Mouse (Mus musculus): Measurements from ENCODE around the gene Rundc3a.
"Not testable (repeated sequence)": the region's sequence is repeated elsewhere in the genome, so short reads cannot be mapped to it uniquely, and the experiment has no call there.

The Rundc3a gene

DNA sequence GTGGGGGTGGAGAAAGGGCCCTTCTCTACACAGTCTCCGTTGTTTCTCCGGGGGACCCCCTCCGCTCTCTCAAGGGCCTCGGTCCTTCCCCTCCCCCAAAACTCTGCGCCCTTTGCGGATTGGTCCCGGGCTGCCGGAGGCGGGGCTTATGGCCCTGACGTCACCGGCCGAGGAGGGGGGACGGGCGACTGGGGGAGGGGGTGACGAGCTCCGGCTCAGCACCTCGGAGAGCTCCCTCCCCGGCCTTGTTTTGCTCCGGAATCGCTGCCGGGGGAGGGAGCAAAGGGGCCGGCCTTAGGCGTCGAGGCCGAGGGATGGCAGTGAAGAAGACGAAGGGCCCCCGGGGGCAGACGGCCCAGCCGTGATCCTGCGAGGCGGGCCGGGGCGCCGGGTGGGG is at the start of gene Rundc3a:
Rundc3a (plus strand) TSS at position 166 of the 397 bp plus-strand sequence.
- DNase-seq (ENCODE audit: low spot score in 2 of 2): peak; percentile 75 to 91

DNA sequence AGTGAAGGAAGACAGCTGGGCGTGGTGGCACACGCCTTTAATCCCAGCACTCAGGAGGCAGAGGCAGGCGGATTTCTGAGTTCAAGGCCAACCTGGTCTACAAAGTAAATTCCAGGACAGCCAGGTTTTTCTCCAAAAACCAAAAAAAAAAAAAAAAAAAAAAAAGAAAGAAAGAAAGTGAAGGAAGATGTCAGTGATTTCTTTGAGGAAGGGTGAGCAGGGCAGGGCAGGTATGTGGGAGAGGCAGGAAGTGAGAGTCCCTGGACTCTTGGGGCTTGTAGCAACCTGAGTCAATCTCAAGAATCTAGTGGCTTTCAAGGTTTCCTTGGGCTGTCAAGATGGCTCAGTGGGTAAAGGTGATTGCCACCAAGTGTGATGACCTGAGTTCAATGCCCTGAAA is 48.7 kb upstream of the Rundc3a start:
- DNase-seq (ENCODE audit: low spot score in 2 of 2): no peak

DNA sequence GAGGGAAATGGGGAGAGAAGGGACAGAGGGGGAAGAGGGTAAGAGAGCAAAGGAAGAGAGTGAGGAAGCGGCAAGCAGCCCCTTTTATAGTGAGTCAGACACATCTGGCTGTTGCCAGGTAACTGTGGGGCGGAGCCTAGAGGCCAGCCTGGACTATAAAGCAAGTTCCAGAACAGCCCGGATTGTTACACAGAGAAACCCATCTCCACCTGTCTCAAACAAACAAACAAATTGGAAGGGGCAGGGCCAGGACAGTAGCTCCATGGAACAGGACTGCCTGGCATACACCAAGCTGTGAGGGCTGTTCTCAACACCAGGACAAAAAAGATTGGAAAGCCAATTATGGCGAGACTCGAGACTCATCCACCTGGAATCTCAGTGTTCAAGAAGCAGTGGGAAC is 46.3 kb upstream of the Rundc3a start:
- peak; percentile 21 to 64 for DNase-seq (ENCODE audit: low spot score in 2 of 2)

DNA sequence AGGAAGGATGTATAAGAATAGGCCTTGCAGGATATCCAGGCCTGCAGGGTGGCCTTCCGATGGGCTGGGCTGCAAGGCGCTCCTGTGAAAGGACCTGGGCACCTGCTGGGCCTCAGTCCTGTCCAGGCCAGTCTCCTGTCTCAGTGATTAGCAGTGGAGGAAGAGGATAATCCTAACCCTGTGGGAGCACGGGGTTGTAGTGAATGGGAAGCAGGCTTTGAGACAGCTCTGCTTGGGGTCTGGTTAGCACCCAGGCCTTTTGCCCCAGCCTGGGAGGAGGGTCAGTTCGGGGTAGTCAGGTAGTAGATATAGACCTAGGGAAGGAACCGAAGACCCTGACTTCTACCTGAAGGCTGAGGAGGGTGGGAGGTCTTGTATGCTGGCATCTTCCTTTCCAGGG is 45.5 kb upstream of the Rundc3a start:
- peak in 1 of 2 experiments; percentile 56 for DNase-seq (ENCODE audit: low spot score in 2 of 2)

DNA sequence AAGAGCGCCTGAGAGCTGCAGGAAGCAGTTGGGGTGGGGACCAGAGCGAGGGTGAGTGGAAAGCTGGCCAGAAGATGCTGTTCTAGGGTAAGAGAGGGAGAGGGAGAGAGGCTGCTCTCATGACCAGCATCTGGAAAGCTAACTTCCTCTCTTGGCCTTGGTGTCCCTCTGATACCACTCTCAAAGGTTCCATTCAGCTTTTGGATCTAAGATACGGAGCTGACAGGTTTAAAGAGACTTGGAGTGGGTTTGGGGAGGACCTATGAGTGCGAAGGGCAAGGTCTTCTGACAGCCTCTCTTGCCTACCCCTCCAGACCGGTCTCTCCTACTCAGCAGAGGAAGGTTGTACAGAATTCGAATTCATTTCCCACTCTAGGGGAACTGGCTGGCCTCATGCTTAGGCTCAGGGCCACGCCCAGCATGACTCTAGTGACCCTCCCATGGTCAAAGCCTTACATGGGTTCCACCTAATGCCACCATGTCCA is 45.1 kb upstream of the Rundc3a start:
- DNase-seq (ENCODE audit: low spot score in 2 of 2): peak; percentile 61 to 82

DNA sequence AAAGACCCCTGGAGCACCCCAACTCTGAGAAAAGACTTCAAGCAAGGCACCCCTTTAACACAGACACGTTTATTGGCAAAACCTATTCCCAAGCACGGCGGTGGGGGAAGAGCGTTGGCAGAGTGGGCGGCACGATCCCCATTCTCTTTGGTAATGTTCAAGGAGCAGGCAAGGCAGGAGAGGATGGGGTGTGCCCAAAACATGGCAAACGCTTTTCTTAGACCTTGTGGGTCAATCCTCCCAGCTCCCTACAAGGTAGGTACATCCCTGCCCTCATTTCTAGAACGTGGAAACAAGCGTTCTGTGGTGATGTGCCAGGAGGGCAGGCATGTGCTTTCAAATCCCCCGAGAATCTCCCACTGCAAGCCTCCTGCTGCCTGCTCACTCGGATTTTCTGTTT is 44.4 kb upstream of the Rundc3a start:
- DNase-seq (ENCODE audit: low spot score in 2 of 2): peak; percentile 27 to 75

DNA sequence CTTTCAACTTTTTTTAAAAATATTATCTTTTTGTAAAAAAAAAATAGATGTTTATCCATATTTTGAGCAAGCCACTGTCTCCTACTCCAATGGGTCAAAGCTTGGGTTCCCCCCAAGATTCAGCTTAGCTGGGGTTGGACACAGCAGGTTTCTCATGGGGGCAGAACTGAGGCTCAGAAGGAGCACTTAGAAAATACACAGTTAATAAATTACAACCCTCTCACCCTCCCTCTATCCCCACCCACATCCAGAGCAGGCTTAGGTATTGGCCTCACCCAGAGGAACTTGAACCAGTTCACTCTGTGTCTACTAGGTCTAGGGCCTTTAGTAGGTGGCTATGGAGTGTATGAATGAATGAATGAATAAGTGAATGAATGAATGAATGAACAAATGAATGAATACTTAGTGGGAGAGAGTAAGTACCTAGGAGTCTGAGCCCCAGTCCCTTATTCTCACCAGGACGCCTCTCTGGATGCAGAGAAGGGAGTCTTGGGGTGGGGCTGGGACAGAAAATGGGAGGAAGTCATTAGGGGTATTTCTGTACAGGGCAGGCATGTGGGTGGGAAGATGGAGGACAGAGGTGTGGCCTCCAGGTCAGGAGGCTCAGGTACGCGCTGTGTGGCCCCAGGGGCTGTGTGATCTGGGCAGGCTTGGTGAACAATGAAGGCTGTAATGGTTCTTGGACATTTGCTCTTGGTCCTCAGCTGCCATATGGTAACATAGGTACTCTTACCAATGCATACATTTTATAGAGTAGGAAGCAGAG is 43.8 kb upstream of the Rundc3a start:
- peak in 1 of 2 experiments; percentile 61 for DNase-seq (ENCODE audit: low spot score in 2 of 2)

DNA sequence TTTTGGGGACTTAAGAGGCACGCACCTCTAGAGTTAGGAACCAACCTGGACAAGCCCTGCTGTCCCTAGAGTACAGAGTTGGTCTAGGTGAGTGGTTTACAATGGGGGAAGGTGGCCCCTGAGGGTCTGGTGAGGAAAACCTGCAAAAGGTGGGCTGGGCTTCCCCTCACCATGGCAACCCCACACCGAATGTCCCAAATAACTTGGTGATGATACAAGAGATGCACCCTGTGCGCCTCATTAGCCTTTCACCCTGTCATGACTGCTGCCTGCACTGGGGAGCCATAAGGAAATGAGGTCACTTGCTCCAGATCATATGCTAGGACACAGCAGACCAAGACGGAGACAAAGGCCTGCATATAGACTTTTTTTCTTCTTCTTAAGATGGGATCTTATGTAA is 42.8 kb upstream of the Rundc3a start:
- DNase-seq (ENCODE audit: low spot score in 2 of 2): peak in 1 of 2 experiments; percentile 60

DNA sequence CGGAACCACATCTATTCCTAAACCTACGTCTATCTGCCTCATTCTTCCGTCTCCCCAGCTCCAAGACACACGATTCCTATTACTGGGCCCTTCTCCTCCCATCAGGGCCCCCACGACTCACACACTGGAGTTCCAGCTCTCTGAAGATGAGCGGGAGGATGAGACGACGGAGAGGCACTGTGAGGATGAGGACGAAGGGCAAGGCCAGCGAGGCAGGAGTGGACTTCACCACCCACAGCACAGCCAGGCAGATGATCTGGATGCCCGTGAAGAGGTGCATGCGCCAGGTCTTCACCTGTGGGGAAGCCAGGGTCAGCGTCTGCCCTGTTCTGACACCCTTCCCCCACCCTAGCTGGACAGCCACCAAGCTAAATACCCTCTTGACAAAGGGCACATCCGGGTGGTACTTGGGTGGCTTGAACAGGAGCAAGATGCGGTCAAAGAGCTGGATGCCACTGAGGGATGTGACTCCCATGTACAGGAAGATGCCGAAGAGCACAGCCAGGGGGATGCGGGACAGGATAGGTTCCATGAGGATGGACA is 42.2 kb upstream of the Rundc3a start:
- DNase-seq (ENCODE audit: low spot score in 2 of 2): peak; percentile 18 to 69

DNA sequence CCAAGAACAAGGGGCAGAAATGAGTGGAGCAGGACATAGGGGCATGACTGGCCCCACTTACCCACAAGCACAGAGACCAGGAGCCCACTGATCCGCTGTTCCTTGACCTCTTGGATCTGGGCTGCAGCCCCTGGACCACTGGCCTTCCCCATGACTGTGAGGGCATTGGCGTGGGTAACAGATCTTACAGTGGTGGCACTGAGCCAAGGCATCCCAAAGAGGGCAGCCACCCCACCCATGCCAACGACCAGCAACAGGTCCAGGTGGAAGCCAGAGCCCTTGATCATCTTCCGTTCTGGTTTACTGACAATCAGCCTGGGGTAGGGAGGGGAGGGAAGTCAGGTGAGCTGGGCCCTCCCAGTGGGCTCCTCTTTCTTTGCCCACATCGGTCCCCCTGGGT is 40.8 kb upstream of the Rundc3a start:
- no peak for DNase-seq (ENCODE audit: low spot score in 2 of 2)

DNA sequence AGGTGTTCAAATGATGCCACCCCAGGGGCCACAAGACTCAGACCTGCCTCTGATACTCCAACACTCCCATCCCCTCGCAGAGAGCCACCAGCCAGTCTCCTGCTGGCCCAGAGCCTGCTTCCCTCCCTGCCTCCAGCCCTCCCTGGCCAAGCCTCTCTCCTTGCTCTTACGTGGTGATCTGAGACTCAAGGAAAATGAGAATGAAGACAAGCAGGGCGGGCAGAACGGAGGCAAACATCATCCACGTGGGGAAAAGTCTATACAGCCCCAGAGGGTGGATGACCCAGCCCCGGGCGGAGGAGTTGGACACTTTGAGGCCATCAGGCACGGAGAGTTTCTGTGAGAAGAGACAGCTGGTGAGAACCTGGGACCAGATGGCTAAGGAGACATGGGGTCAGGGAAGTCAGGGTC is 40.2 kb upstream of the Rundc3a start:
- DNase-seq (ENCODE audit: low spot score in 2 of 2): peak; percentile 24 to 66

DNA sequence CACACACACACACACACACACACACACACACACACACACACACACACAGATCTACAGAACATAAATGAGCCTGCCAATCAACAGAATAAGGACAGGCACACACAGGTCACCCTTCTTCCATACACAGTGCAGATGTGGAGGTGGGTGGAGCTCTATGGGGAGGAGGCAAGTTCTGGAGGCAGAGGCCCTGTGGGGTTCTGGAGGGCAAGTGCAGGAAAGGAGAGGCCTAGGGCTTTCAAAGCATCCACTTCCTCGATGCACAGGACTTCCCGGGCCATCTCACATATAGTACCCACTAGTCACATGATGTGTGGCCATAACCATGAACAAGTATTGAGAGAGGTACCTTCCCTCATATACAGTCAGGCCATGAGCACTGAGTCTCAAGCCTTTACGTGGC is 37.7 kb upstream of the Rundc3a start:
- DNase-seq (ENCODE audit: low spot score in 2 of 2): peak in 1 of 2 experiments; percentile 64

DNA sequence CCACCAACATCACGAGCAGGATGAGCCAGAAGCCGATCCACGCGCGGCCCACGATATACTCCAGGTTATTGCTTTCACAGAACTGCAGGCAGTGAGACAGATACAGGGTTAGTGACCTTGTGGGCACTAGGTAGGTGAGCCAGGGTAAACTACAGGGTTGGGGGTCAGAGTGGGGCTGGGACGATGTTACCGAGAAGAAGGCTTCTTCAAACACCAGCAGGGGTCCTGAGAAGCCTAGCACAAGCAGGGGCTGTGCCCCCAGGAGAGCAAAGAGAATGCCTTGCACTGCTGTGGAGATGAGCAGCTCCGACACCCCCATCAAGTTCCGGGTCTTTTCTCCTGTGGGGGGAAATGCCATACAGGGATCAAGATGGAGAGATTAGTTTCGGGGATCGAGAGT is 37.0 kb upstream of the Rundc3a start:
- DNase-seq (ENCODE audit: low spot score in 2 of 2): peak in 1 of 2 experiments; percentile 65

DNA sequence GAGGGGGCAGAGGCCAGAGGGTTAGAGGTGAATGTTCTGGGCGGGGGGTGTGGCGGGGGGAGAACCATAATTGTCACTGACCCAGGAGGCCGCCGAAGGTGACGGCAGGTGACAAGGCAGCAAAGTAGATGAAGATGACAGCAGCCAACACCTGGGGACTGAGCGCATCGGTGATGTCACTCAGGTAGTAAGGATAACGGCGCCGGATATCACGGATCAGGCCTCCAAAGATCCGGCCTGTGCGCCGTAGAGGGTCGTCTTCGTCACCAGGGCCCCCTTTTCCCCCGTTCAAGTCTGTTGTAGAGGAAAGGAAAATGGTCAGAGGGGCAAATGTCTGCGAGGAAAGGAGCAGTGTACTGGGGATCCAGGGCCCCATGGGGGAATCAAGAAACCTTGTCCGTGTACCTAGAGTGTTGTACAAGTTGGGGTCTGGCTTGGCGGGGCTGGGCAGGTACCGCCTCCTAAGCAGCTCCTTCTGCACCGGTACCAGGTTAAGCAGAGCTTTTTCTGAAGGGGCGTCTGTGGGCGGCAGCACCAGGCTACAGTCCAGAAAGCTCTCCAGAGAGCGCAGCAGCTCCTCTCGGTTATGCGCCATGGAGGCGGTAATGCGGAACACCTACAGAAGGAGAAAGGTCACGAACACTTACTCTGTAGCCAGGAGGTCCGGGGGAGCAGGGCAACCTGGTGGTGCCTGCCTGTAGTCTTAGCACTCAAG is 36.4 kb upstream of the Rundc3a start:
- peak in 1 of 2 experiments; percentile 65 for DNase-seq (ENCODE audit: low spot score in 2 of 2)

DNA sequence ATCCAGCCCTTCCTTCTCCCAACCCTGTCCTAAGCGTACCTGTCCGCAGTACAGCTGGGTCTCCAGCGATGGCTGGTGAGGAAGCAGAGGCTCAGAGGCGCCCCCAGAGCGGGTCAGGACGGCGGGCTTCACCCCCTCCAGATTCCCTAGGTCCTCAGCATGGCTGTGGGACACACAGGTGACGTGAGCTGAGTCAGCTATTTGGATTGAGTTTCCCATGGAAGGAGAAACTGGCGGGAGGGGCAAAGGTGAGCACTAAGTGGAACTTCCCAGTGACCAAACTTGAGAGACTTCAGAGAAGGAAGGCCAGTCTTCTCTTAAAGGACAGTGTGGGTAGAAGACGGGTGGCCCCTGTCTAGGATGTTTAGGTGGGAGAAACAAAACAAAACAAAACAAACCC is 34.8 kb upstream of the Rundc3a start:
- no peak for DNase-seq (ENCODE audit: low spot score in 2 of 2)

DNA sequence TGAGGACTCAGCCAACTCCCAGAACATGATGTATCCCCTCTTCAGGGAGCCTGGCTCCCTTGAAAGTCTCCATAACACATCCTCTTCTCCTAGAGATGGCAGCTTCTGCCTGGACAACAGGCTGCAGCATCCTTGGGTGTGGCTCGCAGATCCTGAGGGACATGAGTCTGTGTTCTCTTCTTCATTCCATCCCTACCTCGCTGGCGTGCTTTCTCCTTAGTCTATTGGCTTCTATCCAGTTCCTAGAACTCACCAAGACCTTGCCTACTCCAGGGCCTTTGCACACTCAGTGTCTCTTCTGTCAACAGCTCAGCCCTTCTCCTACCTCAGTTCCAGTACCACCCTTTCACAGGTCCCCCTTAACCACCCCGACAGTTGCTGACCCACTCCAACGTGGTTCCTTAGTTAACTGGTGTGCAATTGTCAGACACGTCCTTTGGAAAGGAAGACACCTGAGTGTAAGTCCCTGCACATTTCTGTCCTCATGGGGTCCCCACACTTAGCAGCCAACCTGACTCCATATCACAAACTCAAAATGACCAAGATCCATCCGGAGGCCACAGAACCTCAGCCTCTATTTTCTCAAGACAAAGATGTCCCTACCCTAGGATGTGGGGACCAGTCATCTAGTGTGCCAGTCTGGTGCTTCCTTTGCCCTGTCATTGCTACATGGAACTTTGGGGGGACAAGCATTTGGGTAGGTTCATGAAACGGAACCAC is 31.3 kb upstream of the Rundc3a start:
- peak in 1 of 2 experiments; percentile 67 for DNase-seq (ENCODE audit: low spot score in 2 of 2)

DNA sequence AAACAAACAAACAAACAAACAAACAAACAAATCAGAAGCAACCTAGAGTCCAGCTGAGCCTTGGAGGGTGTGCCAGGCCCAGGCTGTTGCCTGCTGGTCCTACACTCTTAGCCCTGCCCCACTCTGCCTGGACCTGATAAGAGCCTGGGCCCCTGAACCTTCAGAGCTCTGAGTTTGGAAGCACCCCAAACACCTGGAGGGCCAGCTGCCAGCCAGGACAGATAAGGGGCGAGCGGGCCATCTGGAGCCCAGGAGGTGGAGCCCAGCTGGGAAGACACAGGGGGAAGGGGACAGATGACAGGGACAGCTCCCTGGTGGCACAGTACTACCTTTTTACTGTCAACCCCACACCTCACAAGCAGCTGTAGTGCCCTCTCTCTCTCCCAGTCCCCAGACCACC is 29.6 kb upstream of the Rundc3a start:
- DNase-seq (ENCODE audit: low spot score in 2 of 2): peak; percentile 90 to 93

DNA sequence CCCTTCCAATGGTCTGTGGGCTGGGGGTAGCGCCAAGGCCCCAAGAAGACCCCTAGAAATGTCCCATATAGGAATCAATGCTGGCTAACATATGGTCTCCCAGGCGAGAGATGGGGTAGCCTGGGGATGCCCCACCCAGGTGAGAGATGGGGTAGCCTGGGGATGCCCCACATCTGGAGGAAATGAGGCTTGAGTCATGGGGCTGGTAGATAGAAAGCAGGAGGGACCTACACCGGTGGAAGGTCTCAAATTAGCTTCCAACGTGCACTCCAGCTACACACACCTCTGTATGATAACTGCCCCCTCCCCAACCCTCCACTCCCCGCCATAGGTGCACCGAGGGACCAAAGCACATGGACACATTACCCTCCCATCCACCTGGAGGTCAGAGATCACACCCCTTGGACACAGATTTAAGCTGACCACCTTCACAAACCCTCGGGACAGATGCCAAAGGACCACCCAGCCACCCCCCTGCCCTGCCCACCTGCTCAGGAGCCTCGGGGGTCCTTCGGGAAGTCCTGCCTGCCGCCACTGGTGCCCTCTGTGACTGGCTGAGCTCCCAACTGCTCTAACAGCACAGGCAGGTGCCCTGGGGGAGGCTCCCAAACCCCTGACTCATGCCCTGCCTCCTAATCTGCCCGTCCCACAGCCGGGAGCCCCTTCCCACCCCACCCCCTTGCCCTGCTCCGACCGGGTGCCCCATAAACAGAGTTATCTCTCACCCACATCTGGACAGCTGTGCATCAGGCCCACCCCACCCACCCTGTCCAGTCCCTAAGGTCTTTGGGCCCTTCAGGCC is 28.4 kb upstream of the Rundc3a start:
- peak; percentile 86 to 92 for DNase-seq (ENCODE audit: low spot score in 2 of 2)

DNA sequence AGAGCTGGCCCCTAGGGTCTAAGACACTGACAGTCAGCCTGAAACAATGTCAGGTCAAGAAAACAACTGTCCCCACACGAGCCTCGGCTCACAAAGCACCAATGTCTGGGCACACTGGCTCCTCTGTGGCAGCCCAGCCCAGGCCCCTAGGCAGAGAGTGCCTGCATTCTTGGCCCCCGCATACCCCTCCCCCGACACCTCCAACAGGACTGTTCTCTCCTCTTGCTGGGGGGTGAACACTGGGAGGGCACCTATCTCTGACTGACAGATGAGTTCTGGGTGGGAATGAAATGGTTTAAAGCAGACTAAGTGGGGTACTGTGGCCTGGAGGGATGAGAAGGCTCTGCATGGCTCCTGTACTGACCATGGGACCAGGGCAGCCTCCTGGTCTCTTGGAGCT is 27.5 kb upstream of the Rundc3a start:
- peak; percentile 55 to 81 for DNase-seq (ENCODE audit: low spot score in 2 of 2)

DNA sequence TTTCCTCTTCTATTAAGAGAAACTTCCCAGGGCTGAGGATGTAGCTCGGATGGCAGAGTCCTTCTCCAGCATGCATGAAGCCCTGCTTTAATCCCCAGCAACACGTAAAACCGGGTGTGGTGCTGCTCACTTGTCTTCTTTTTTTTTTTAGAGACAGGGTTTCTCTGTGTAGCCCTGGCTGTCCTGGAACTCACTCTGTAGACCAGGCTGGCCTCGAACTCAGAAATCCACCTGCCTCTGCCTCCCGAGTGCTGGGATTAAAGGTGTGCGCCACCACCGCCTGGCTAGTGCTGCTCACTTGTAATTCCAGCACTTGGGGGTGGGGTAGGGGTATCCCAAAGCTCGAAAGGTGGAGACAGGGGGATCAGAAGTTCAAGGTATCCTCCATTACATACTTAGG is 27.1 kb upstream of the Rundc3a start, which contains the start of gene Slc4a1:
Slc4a1 (minus strand) TSS at position 101 of the 400 bp plus-strand sequence.
- not testable (repeated sequence) for DNase-seq (ENCODE audit: low spot score in 2 of 2)
